Mouse (Mus musculus) gastrocnemius, postnatal 4 days (tissue): ENCODE measurements around the gene Ttc27. TPM values are rescaled to one million over a fixed set of nuclear protein-coding genes. Genes with fewer than 3 reads are reported as not detected.
A peak's percentile ranks its signal among the peaks of the same experiment; 100 is the strongest.

ENCODE experiments used
- DNase-seq, 2 experiments: peaks; one replicate each; pipeline ENCODE4 v3.0.0; 2021 to 2022; ENCODE audit warnings: low spot score in 2 of 2, mixed read lengths in 2 of 2
- total RNA-seq, 2 experiments: library from RNA; stranded (reverse); gene quantifications; 2 replicates each; pipeline ENCODE4 v1.2.3; 2021

The Ttc27 gene
- total RNA-seq, 2 experiments from 2014 or later, result 11.4 to 13.8 TPM

DNA sequence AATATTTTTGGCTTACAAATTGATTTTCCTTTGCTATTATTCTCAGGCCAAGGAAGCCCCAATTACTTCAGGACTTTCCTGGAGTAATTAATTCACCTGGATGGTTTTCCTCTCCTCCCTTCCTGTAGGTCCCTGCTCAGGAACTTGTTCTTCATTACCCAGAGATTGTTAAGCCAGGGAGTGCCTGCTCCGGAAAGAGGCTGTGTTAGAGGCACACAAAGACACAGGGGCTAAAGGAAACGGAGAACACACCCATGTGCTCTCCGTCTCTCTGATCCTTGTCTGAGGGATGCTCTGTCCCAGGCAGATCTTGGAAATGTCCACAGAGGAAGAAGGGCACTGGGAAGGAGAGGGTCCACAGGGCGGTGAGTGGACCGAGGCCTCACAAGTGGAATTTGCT, 158.2 kb downstream of the Ttc27 start:
- DNase-seq, result no peak

DNA sequence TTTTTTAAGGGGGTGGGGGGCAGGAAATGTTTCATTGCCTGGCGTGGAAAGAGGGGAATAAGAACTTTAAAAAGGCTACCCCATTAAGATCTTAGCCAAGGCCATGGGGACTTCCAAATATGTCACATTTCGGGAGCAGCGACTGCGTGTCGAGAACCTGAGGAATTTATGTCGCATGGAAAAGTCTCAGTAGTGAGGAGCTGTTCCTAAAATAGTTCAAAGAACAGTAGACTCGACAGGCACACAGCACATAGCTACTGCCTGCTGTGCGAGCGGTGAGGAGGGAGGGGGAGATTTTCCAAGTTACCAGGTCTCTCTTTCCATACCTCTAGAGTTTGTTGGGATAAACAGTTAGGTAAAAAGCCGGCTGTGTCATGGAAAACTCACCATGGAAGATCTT, 159.4 kb downstream of the Ttc27 start:
- DNase-seq, result no peak

DNA sequence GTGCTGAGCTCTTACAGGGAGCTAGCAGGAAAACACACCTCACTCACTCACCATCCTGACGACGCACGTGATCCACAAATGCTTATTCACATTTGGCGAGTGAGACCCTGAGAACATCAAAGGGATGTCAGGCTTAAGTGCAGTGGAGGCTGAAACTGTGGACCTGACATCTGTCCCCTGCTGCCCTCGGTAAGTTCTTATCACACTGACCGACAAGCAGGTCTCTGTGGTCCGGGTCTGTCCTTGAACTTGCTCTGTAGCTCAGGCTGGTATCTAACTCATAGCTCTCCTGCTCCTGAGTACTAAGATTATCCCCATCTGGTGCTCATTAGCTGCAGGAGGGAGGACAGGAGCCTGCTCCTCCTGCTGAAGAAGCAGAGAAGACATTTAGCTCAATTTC, 162.2 kb downstream of the Ttc27 start:
- no peak for DNase-seq

DNA sequence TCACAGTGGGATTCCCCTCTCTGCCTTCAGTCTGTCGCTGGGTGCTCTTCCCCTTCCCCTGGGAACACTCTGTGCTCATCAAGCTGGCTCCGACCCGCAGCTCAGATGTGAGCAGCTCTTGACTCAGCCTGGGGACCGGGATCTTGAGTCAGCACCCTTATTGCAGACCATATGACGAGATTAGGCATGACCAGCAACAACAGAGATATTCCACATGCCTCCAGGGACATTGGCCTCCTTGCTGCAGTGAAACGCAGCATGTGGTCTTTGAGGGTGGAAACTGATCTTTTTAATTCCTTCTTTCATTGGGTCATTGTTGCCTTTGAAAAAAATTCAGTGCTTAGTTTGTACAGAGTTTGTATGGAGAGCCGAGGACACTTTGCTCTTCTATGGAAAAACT, 169.5 kb downstream of the Ttc27 start:
- no peak for DNase-seq

DNA sequence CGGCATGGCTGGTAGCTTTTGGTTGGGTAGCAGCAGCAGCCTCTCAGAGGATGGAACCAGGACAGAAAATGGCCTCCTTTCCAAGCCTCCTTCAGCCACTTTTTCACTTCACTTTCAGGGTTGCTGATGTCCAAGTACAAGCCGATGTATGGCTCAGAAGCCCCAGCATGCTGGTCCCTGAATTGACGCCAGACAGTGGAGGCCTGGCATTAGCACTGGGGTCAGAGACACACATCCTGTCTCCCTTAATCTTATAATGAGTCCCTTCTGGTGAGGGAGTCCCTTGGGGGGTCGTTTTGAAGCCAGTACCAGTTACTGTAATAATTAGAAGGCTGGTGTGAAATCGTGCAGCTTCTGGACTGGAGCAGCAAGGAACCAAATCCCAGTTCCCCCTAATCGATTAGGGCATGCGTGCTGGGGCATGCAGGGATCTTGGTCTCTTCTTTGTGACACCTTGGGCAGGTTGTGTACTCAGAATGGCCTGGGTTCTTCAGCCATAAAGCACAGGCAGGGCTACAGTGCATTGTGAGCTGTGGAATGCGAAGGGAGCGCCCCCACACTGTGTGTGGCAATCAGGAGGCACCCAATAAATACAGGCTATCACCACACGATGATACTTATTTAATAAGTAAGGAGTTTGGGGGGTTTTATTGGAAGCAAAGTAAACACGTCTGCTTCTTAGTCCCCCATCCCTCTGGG, 171.5 kb downstream of the Ttc27 start:
- DNase-seq, result no peak

DNA sequence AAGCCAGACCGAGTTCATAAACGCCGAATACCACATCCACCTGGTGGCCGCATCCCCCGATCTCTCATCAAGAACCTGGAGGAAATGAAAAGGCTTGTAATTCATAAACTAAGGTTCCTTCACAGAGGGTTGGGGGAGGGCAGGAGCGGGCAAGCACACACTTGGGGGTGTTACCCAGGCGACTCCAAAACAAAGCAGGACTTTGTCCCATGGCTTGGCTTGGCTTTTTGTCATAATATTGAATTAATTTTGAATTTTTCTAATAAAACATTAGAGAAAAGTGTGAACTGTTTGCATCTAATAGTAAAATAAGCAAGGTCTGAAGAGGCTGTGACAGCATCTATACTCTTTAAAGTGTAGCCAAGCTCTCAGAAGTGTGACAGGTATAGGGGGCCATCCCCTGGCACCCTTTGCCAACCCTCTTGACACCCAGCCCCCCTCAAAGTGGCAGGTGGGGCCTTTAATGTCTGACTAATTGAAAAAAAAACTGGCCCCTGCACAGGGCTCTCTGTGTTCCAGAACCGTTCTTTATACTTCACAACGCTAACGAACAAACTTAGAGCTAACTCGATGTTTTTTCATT, 172.1 kb downstream of the Ttc27 start:
- no peak for DNase-seq

DNA sequence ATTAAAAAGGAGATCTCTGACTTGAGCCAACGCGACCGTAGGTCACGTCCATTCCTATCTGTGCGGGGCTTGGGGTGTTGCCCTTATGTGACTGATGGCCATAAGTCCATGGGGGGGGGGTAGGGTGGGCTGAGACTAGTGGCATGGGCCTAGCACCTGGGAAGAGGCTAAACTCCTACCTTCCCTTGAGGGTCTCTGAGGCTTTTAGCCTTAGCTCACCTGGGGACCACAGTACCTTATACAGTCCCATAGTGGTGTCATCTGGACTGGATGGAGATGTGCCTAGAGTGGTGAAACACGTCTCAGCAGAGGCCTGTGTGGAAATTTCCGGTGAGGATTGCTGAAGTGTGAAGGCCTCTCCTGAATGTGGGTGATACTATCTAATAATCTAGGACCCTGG, 184.9 kb downstream of the Ttc27 start:
- DNase-seq, result peak in 1 of 2 experiments; percentile 4

DNA sequence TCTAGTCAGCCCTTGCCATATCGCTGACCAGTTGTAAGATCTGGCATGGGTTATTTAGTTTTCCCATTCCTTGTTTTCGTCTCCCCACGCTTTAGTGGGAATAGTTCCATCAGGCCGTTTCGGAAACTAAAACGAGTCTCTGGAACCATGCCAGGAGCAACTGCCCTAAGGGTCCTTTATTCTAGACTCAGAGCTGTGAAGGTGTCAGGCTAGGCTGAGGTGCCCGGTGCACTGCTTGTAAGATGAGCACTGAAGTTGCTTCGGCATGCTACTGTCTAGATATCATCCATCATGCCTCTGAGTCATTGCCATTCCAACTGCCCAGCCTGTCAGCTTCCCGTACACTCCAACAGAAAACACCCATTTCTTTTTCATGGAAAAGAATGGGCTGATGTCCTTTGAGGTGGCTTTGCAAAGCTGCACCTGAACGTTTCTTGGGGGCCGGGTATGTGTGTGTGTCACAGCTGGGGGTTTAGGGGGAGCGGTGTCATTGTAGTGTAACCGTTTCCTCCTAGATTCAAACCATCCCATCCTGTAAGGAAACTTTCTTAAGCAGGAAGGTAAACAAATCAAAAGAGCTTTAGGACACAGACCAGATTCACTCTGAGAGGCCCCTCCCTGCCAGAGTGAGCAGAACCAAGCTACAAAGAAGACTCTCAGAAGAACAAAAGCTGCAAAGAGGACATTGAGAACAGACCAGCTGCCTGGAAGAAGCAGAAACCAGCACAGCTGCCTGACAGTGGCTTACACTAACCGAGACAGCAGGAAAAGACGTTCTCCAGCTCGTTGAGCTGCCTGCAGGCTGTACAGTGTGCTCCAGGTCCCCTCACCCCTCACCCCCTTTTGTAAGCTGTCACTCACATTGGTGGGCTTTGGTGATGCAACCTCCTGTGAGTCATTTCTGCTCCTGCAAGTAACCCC, 186.1 kb downstream of the Ttc27 start:
- DNase-seq, result peak in 1 of 2 experiments; percentile 6

DNA sequence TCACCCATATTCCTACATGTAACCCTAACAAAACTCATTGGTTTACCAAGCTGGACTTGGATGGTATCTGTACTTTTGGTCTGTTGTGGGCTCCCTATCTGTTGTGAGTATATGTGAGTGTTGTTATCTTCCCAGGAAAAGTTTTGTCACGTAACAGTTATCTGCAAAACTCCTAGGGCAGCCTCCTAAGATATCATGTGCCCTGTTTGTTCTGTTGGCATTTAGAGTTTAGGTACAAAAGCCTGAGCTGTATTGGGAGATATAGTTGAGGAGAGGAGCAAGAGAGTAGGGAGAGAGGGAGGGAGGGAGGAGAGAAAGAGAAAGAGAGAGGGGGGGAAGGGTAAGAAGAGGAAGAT, 186.8 kb downstream of the Ttc27 start:
- DNase-seq, result no peak

DNA sequence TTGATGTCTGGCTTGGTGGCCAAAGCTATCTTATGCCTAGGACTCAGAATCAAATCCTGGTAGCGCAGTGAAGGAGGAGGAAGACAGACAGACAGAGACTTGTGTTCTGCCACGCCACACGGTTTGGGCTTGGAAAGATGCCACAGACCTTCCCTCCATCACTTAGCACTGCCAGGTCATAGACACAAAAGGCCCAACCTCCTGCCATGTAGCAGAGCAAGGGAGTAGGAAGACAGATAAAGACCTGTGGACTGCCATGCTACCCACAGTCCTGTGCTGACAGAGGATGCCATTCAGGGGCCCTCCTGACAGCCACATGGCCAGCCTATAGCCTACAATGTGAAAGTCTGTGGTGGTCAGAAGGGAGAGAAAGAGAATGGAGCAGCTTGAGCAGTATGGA, 187.4 kb downstream of the Ttc27 start:
- peak in 1 of 2 experiments; percentile 6 for DNase-seq

DNA sequence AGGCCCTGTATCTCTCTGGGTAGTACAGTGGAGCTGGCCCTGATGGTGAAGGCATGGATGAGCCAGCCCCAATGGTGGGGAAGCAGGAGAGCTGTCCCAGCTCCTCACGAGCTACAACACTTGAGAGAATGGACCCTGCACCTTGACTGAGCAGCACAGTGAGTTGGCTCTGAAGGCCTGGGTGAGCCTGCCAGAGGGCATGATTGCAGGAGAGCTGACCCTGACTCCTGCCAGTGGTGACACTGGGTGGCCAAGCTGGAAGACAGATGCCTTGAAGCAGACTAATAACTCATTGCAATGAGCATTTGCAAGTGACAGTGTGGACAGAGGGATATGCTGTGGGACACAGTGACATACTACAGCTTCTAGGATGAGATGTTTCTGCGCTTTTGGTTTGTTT, 195.5 kb downstream of the Ttc27 start:
- no peak for DNase-seq

Other genes starting within 250 kb of the Ttc27 start
- gene Yipf4, start 228.2 kb upstream of the Ttc27 start, total RNA-seq, result 10 to 100 TPM; 43.4 to 46.1 TPM
- 10 to 100 TPM; 97.9 to 98.0 TPM for gene Birc6, start 189.4 kb upstream of the Ttc27 start, total RNA-seq